ENCODE assay signal across 27 mouse cellular contexts in genomic region chr5:41117658-41118057, GRCm38 (mm10).
DNase-seq lines count a peak whose midpoint lies in the region; ATAC-seq lines count a peak whose summit lies in the region.
"Had no signal": no experiment of that assay in that cellular context is flagged by ENCODE, and none has a peak within 500 bp of the region (broad histone marks: within the 10 kb centered on the region; RNA-seq: fewer than 3 reads in every experiment).

No protein-coding gene starts in this region.

- no peak overlapping the region for H3K4me2 ChIP-seq in kidney, embryonic 14.5 days (replicated peaks; ENCODE audit: low read depth, low read length)
- no peak overlapping the region for H3K4me2 ChIP-seq in neural tube, embryonic 15.5 days
- H3K4me2 ChIP-seq: embryonic facial prominence, embryonic 12.5 days; embryonic facial prominence, embryonic 15.5 days; forebrain, embryonic 12.5 days; forebrain, embryonic 15.5 days; heart, embryonic 12.5 days; heart, embryonic 15.5 days; hindbrain, embryonic 13.5 days had no signal

- H3K36me3 ChIP-seq in kidney, embryonic 14.5 days (ENCODE audit: control insufficient read depth, insufficient read depth, low read length) = no peaks in the 10 kb centered on the region
- H3K36me3 ChIP-seq in neural tube, embryonic 15.5 days = no peaks in the 10 kb centered on the region
- H3K36me3 ChIP-seq in embryonic facial prominence, embryonic 10.5 days (replicated peaks) = no peaks in the 10 kb centered on the region
- H3K36me3 ChIP-seq: embryonic facial prominence, embryonic 12.5 days; embryonic facial prominence, embryonic 15.5 days; forebrain, embryonic 12.5 days; forebrain, embryonic 15.5 days; heart, embryonic 12.5 days; heart, embryonic 15.5 days; hindbrain, embryonic 10.5 days; hindbrain, embryonic 13.5 days had no signal

- no peak overlapping the region for H3K27ac ChIP-seq in kidney, embryonic 14.5 days (ENCODE audit: low read depth, low read length)
- no peak overlapping the region for H3K27ac ChIP-seq in neural tube, embryonic 15.5 days (replicated peaks)
- H3K27ac ChIP-seq in embryonic facial prominence, embryonic 10.5 days (replicated peaks) = no peak overlapping the region
- H3K27ac ChIP-seq: embryonic facial prominence, embryonic 12.5 days; embryonic facial prominence, embryonic 15.5 days; forebrain, embryonic 12.5 days; forebrain, embryonic 15.5 days; heart, embryonic 15.5 days; hindbrain, embryonic 10.5 days; hindbrain, embryonic 13.5 days had no signal

- H3K9me3 ChIP-seq in kidney, embryonic 14.5 days (ENCODE audit: control insufficient read depth, low read length) = no peaks in the 10 kb centered on the region
- no peaks in the 10 kb centered on the region for H3K9me3 ChIP-seq in neural tube, embryonic 15.5 days (replicated peaks)
- no peaks in the 10 kb centered on the region for H3K9me3 ChIP-seq in embryonic facial prominence, embryonic 10.5 days
- H3K9me3 ChIP-seq: embryonic facial prominence, embryonic 12.5 days; embryonic facial prominence, embryonic 15.5 days; forebrain, embryonic 12.5 days; forebrain, embryonic 15.5 days; heart, embryonic 12.5 days; heart, embryonic 15.5 days; hindbrain, embryonic 10.5 days; hindbrain, embryonic 13.5 days had no signal

- 24% methylated on average over 3 of the region's 3 CpGs for WGBS in kidney, embryonic 14.5 days
- WGBS in neural tube, embryonic 15.5 days = 66% methylated on average over 3 of the region's 3 CpGs
- WGBS in embryonic facial prominence, embryonic 10.5 days = 31% methylated on average over 3 of the region's 3 CpGs

- H3K27me3 ChIP-seq in kidney, embryonic 14.5 days (ENCODE audit: control insufficient read depth, insufficient read depth, low read length) = no peaks in the 10 kb centered on the region
- no peaks in the 10 kb centered on the region for H3K27me3 ChIP-seq in neural tube, embryonic 15.5 days (replicated peaks)
- H3K27me3 ChIP-seq in embryonic facial prominence, embryonic 10.5 days (replicated peaks; ENCODE audit: low read depth, poor library complexity, severe bottlenecking) = no peaks in the 10 kb centered on the region
- H3K27me3 ChIP-seq: embryonic facial prominence, embryonic 12.5 days; forebrain, embryonic 12.5 days; forebrain, embryonic 15.5 days; heart, embryonic 12.5 days; heart, embryonic 15.5 days; hindbrain, embryonic 13.5 days had no signal

- ATAC-seq in kidney, embryonic 14.5 days (ENCODE audit: low FRiP score, low TSS enrichment) = peak; percentile 69; the same call in 1 of the 2 replicates
- ATAC-seq in neural tube, embryonic 15.5 days (ENCODE audit: low FRiP score) = no peak
- no peak for ATAC-seq in erythroid progenitor cell, adult 5-6 weeks (replicated peaks; ENCODE audit: low FRiP score, poor library complexity, severe bottlenecking)
- ATAC-seq: activated CD4-positive, CD25-positive, alpha-beta regulatory T cell, adult 4 months; forebrain, embryonic 15.5 days; hindbrain, embryonic 16.5 days had no signal

- H3K4me1 ChIP-seq in kidney, embryonic 14.5 days (ENCODE audit: control insufficient read depth, insufficient read depth, low read length) = no peaks in the 10 kb centered on the region
- no peaks in the 10 kb centered on the region for H3K4me1 ChIP-seq in neural tube, embryonic 15.5 days
- peaks cover 6% of the 10 kb centered on the region for H3K4me1 ChIP-seq in embryonic facial prominence, embryonic 10.5 days
- H3K4me1 ChIP-seq: embryonic facial prominence, embryonic 12.5 days; embryonic facial prominence, embryonic 15.5 days; forebrain, embryonic 12.5 days; forebrain, embryonic 15.5 days; heart, embryonic 12.5 days; heart, embryonic 15.5 days; hindbrain, embryonic 10.5 days; hindbrain, embryonic 13.5 days had no signal

- intact Hi-C loops in left cerebral cortex, postnatal 4 days (cut with DNase I) = no loop called here

- DNase-seq in kidney, adult 9 months = no peak
- peak; percentile 24 for DNase-seq in neural tube, embryonic 10.5 days (ENCODE audit: extremely low spot score, low spot score)
- peak; percentile 15 for DNase-seq in embryonic facial prominence, embryonic 10.5 days (ENCODE audit: low spot score)
- DNase-seq in spleen, postnatal 14 days (ENCODE audit: low spot score in 2 of 2) = no peak
- no peak for DNase-seq in left cerebral cortex, postnatal 4 days
- DNase-seq: adrenal gland, adult 8-10 months; adrenal gland, postnatal 25 days; cerebellum, adult 18-20 months; cerebellum, adult 9-10 months; cerebellum, postnatal 25 days; gastrocnemius, postnatal 25 days; heart, adult 18-20 months; heart, postnatal 10 days; heart, postnatal 36 days had no signal

- H3K9ac ChIP-seq in kidney, embryonic 14.5 days (ENCODE audit: low read depth, low read length) = no peak overlapping the region
- no peak overlapping the region for H3K9ac ChIP-seq in neural tube, embryonic 15.5 days (replicated peaks)
- H3K9ac ChIP-seq: embryonic facial prominence, embryonic 12.5 days; embryonic facial prominence, embryonic 15.5 days; forebrain, embryonic 12.5 days; forebrain, embryonic 15.5 days; heart, embryonic 12.5 days; heart, embryonic 15.5 days; hindbrain, embryonic 13.5 days had no signal

- no peak overlapping the region for H3K4me3 ChIP-seq in kidney, embryonic 14.5 days (ENCODE audit: low read length)
- no peak overlapping the region for H3K4me3 ChIP-seq in neural tube, embryonic 15.5 days (replicated peaks)
- no peak overlapping the region for H3K4me3 ChIP-seq in embryonic facial prominence, embryonic 10.5 days
- H3K4me3 ChIP-seq: embryonic facial prominence, embryonic 12.5 days; embryonic facial prominence, embryonic 15.5 days; forebrain, embryonic 12.5 days; forebrain, embryonic 15.5 days; heart, embryonic 12.5 days; heart, embryonic 15.5 days; hindbrain, embryonic 10.5 days; hindbrain, embryonic 13.5 days had no signal

Comparison
In these comparisons a context has a peak if more than half of its experiments do, and no peak if none do; other contexts are left out.
1. DNase-seq: peak in neural tube, embryonic 10.5 days (single experiment) and embryonic facial prominence, embryonic 10.5 days (single experiment); none in kidney, adult 9 months (single experiment), spleen, postnatal 14 days (0 of 2) and left cerebral cortex, postnatal 4 days (single experiment).